Mouse (Mus musculus) embryonic facial prominence, embryonic 14.5 days (tissue): ENCODE data around the gene Mta1. TPM values are rescaled to one million over a fixed set of nuclear protein-coding genes. Genes with fewer than 3 reads are reported as not detected.

ENCODE experiments used
- ATAC-seq: fragments of 200-750 bp; cut with Nextera tagmentation; 2 replicates; pipeline ENCODE4 v1.8.0; 2017; ENCODE audit warnings: low read depth, moderate number of reproducible peaks, moderate TSS enrichment
- DNase-seq: peaks from one replicate; pipeline ENCODE4 v3.0.0-alpha.2; 2015; ENCODE audit warnings: low spot score
- H3K27ac ChIP-seq: fragments of 300-500 bp; sonication (generic); replicated peaks from 2 replicates; pipeline ENCODE4 v1.5.1; 2014; ENCODE audit warnings: low read depth, mild to moderate bottlenecking, low read length, moderate library complexity
- H3K27me3 ChIP-seq: fragments of 300-500 bp; sonication (generic); replicated peaks from 2 replicates; pipeline ENCODE4 v1.6.1; 2014; ENCODE audit warnings: low read length; ENCODE audit not compliant: control insufficient read depth, insufficient read depth
- H3K36me3 ChIP-seq: fragments of 300-500 bp; sonication (generic); 2 replicates; pipeline ENCODE4 v1.6.1; 2014; ENCODE audit warnings: low read length, mixed read lengths; ENCODE audit not compliant: control insufficient read depth, insufficient read depth
- H3K4me1 ChIP-seq: fragments of 300-500 bp; sonication (generic); 2 replicates; pipeline ENCODE4 v1.6.1; 2014; ENCODE audit warnings: antibody characterized with exemption, low read length; ENCODE audit not compliant: control insufficient read depth, insufficient read depth
- H3K4me2 ChIP-seq: fragments of 300-500 bp; sonication (generic); 2 replicates; pipeline ENCODE4 v1.6.1; 2014; ENCODE audit warnings: low read depth, mild to moderate bottlenecking, low read length, moderate library complexity, mixed read lengths
- H3K4me3 ChIP-seq: fragments of 300-500 bp; sonication (generic); 2 replicates; pipeline ENCODE4 v1.5.1; 2014; ENCODE audit warnings: low read depth, mild to moderate bottlenecking, low read length
- H3K9ac ChIP-seq: fragments of 300-500 bp; sonication (generic); 2 replicates; pipeline ENCODE4 v1.6.1; 2014; ENCODE audit warnings: low read depth, mild to moderate bottlenecking, low read length, moderate library complexity, mixed read lengths
- H3K9me3 ChIP-seq: fragments of 300-500 bp; sonication (generic); 2 replicates; pipeline ENCODE4 v1.6.1; 2016; ENCODE audit warnings: low read length; ENCODE audit not compliant: control insufficient read depth
- WGBS: fragments of 180-500 bp; shearing (Covaris S2); extraction: QIAGEN DNeasy Blood & Tissue Kit; methylation state at CpG from one replicate; pipeline ENCODE4 v1.1.7; 2014; 5-methylcytosine and 5-hydroxymethylcytosine counted together
- polyA plus RNA-seq: library from polyadenylated mRNA; unstranded; fragments of >200 nt; fragmentation: Nextera tagmentation; extraction: Ambion mirVana; gene quantifications from 2 replicates; pipeline ENCODE4 v1.2.1, GENCODE M21; 2014

Gene Mta1
- polyA plus RNA-seq, 1 experiment from 2014 or later: 19.8 TPM

DNA sequence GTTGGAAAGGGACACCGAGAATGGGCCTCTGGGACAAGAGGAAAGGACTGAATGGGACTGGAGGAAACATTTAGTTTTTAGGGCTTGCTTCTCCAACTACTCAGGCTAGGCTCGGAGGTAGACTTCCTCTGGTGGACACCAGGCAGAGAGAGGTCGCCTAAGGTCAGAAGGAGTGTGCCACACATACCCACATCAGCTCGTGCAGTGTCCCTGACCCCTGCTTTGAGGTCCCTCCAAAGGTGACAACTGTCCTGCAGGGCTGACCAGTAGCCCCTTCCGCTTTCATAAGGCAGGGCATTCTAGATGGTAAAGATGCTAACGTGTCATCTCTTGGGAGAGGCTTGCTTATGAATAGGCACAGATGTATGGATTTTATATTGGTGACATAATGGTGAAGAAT lies 22.6 kb upstream of the Mta1 start:
- no peak overlapping the region for H3K4me3 ChIP-seq
- H3K9ac ChIP-seq: no peak overlapping the region
- H3K4me1 ChIP-seq: peaks cover 15% of the 10 kb centered on the region
- H3K4me2 ChIP-seq: peak overlapping the region; percentile 98
- 61% methylated on average over 6 of the region's 6 CpGs for WGBS
- H3K27ac ChIP-seq: no peak overlapping the region
- no peaks in the 10 kb centered on the region for H3K9me3 ChIP-seq
- ATAC-seq: no peak
- DNase-seq: no peak
- peaks cover 17% of the 10 kb centered on the region for H3K36me3 ChIP-seq
- no peaks in the 10 kb centered on the region for H3K27me3 ChIP-seq

- 64% methylated on average over 3 of the region's 3 CpGs for whole genome bisulfite sequencing
- no peak for ATAC-seq
- no peaks in the 10 kb centered on the region for H3K4me1 ChIP-seq
These were observed 10.8 kb upstream of the Mta1 start for GRCm38 (mm10) chr12:113087276-113087675.

GRCm38 (mm10) chr12:113088026-113088425 lies 10.1 kb upstream of the Mta1 start:
- ATAC-seq (no peak), DNase-seq (no peak)
- Histone ChIP-seq H3K4me2 (no peak overlapping the region), H3K27ac (no peak overlapping the region), H3K9ac (no peak overlapping the region), H3K4me1 (no peaks in the 10 kb centered on the region), H3K9me3 (no peaks in the 10 kb centered on the region), H3K27me3 (no peaks in the 10 kb centered on the region), H3K4me3 (no peak overlapping the region), H3K36me3 (no peaks in the 10 kb centered on the region)
- WGBS: 39% methylated on average over 4 of the region's 4 CpGs

More at GRCm38 (mm10) chr12:113087276-113087675, 10.8 kb upstream of the Mta1 start:
- Histone ChIP-seq H3K9me3 (no peaks in the 10 kb centered on the region), H3K36me3 (no peaks in the 10 kb centered on the region), H3K9ac (no peak overlapping the region), H3K4me2 (no peak overlapping the region), H3K27me3 (no peaks in the 10 kb centered on the region), H3K4me3 (no peak overlapping the region), H3K27ac (no peak overlapping the region)
- no peak for DNase-seq

DNA sequence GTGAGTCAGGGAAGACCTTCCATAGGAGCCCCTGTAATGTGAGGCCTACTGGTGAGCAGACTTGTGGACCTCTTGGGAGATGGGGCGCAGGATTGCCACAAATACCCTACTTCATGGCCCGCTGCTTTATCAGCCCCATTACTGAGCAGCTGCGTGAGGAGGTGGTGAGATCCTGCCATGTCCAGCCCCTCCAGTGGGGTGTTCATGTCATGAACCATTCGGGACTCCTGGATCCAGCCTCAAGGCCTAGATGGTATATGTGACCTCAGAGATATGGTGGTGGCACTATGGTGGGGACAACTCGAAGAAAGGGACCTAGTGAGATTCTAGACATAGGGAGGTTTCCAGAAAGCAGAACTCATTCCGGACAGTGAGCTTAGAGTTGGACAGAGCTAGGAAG lies 9.0 kb upstream of the Mta1 start:
- H3K27me3 ChIP-seq: no peaks in the 10 kb centered on the region
- WGBS: 81% methylated on average over 6 of the region's 6 CpGs
- no peaks in the 10 kb centered on the region for H3K4me1 ChIP-seq
- H3K4me2 ChIP-seq: no peak overlapping the region
- no peak overlapping the region for H3K27ac ChIP-seq
- H3K36me3 ChIP-seq: no peaks in the 10 kb centered on the region
- no peak for DNase-seq
- H3K9ac ChIP-seq: no peak overlapping the region
- H3K4me3 ChIP-seq: no peak overlapping the region
- H3K9me3 ChIP-seq: no peaks in the 10 kb centered on the region
- ATAC-seq: no peak

- Histone ChIP-seq H3K4me2 (no peak overlapping the region), H3K9me3 (no peaks in the 10 kb centered on the region), H3K27ac (no peak overlapping the region), H3K4me3 (no peak overlapping the region), H3K36me3 (no peaks in the 10 kb centered on the region), H3K9ac (no peak overlapping the region), H3K4me1 (no peaks in the 10 kb centered on the region), H3K27me3 (no peaks in the 10 kb centered on the region)
- no peak for DNase-seq
- 80% methylated on average over 17 of the region's 17 CpGs for WGBS
- no peak for ATAC-seq
These were observed 8.0 kb upstream of the Mta1 start for GRCm38 (mm10) chr12:113090053-113090452.

DNA sequence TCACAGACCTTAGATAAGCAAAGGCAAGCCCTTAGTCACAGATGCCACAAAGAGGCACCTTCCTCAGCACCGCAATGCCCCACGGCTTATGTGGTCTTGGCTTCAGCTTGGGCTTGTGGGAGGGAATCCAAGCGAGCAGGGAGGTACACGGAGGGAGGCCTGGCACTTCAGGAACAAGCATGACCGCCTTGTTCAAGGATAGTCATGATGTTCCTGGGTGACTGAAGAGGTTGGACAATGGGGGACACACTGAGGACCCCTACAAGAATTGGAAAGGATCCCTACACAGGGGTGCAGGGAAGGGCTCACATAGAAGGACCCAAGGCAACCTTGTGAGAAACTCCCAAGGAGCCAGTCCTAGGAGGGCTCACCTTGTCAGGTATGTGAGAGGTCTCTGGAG lies 1.0 kb upstream of the Mta1 start:
- ATAC-seq (no peak), DNase-seq (no peak)
- Histone ChIP-seq H3K4me1 (peaks cover 12% of the 10 kb centered on the region), H3K36me3 (no peaks in the 10 kb centered on the region), H3K27me3 (no peaks in the 10 kb centered on the region), H3K4me2 (peak overlapping the region; percentile 84), H3K9me3 (no peaks in the 10 kb centered on the region), H3K9ac (peak overlapping the region; percentile 98), H3K4me3 (peak overlapping the region; percentile 90; the same call in 1 of the 2 replicates), H3K27ac (no peak overlapping the region)
- WGBS: 83% methylated on average over 5 of the region's 5 CpGs

GRCm38 (mm10) chr12:113098530-113099151 lies 563 bp downstream of the Mta1 start:
- peak overlapping the region; percentile 98 for H3K9ac ChIP-seq
- peaks cover 12% of the 10 kb centered on the region for H3K4me1 ChIP-seq
- H3K4me3 ChIP-seq: peak overlapping the region; percentile 90
- H3K27ac ChIP-seq: peak overlapping the region; percentile 88
- peak overlapping the region; percentile 76 for H3K4me2 ChIP-seq
- no peak for DNase-seq
- peak; percentile 16 for ATAC-seq
- no peaks in the 10 kb centered on the region for H3K9me3 ChIP-seq
- no peaks in the 10 kb centered on the region for H3K27me3 ChIP-seq
- WGBS: 2% methylated on average over 11 of the region's 60 CpGs
- peaks cover 6% of the 10 kb centered on the region; the same call in 1 of the 2 replicates for H3K36me3 ChIP-seq

DNA sequence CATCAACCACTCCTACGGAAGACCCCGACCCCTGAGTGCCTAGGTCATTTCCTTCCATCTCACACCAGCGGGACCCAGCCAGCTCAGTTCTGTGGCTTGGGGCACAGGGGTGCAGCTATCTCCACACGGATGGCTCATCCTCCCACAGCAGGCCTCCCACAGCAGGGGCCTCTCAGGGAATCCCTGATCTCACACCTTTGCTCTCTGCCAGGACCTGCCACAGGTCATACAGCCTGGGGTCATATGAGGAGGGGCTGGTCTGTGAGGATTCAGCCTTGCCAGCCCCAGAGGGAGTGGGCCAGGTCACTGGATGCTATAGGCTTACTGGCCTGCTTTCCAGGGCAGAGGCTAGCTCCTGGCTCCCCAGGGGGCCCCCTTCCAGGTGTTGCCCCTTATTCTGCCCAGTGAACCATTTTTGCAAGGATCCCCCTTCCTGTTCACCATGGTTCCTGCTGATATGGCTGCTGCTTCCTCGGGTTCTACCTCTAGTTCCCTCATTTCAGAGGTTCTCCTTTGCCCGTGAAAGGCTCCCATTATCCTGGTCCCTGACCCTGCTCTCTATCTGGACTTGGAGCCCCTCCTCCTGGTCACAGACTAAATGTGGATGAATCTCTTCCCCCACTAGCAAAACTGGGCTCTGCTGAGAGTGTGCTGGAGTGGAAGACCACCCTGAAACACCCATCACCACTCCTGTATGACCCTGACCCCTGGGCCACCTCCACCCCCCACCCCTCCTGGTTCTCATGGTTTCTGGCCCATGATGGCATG lies 1.6 kb downstream of the Mta1 start:
- H3K36me3 ChIP-seq: peaks cover 11% of the 10 kb centered on the region; the same call in 1 of the 2 replicates
- H3K27me3 ChIP-seq: no peaks in the 10 kb centered on the region
- 15% methylated on average over 6 of the region's 6 CpGs for WGBS
- no peak overlapping the region for H3K27ac ChIP-seq
- no peak for ATAC-seq
- DNase-seq: no peak
- peak overlapping the region; percentile 98 for H3K9ac ChIP-seq
- peak overlapping the region; percentile 90 for H3K4me3 ChIP-seq
- H3K4me2 ChIP-seq: peak overlapping the region; percentile 76
- no peaks in the 10 kb centered on the region for H3K9me3 ChIP-seq
- H3K4me1 ChIP-seq: peaks cover 12% of the 10 kb centered on the region
